Mouse (Mus musculus) CD8-positive naive resting alpha-beta T cell, adult 2 months (primary cell): ENCODE data around the gene Polr1d.

Experiments used
- DNase-seq, 2 experiments: peaks; one replicate each; pipeline ENCODE4 v3.0.0; 2022; ENCODE audit warnings: low read depth in 2 of 2, low spot score in 2 of 2

Polr1d gene

DNA sequence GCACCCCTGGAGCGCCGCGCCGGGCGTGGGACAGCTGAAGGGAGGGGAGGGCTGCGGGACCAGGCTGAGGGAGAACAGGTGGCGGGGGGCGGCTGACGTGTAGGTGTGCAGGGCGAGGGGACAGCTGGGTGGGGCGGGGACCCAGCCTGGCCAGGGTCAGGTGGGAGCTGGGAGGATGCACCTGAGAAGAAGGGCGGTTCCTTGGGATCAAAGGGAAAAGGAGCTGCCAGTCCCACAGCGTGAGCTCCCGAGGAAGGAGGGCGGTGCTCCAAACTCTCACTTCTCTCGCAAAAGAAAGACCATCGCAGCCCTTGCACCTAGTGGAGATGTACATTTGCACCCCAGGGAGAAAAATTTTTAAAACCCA is at the start of gene Polr1d:
TSS of gene Polr1d (plus strand) at position 252 of the 367 bp plus-strand sequence.
- DNase-seq, result no peak

- DNase-seq, result no peak
These were observed 45.6 kb upstream of the Polr1d start for GRCm38 (mm10) chr5:147031281-147031680.

DNA sequence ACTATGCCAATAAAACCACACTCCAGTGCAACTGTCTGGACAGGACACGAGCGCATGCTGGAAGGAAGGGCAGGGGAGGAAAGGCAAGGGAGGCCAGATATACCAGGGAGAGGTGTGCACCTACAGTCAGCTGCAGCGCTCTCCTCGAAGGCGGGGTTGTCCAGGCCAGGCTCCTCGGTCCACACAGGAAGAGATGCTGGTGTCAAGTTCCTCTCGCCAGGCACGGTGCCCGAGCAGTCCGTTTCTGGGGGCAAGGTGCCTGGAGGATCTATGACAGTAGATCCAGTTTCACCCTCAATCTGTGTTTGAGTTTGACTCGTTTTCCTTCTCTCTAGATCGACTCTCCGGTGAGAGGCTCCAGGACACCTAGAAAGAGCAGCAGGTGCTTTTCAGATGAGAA is 43.7 kb upstream of the Polr1d start:
- DNase-seq, result no peak

DNA sequence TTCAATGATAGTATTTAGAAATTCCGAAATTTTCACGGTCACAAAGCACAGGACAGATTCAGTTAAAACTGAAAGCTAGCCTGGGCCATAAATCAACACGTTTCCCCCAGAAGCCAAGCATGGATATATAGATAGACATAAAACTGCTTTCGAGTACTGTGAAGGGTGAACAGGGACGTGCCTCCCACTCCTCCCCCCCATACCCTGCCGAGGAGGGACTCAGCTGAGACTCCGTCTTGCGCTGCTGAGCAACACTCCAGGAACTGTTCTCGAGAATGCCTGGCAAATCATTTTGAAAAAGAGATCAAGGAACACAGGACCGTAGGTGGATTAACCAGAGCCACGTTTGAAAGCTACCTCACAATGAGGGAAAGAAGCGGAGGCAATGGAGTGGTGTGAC is 42.6 kb upstream of the Polr1d start:
- DNase-seq, result no peak

DNA sequence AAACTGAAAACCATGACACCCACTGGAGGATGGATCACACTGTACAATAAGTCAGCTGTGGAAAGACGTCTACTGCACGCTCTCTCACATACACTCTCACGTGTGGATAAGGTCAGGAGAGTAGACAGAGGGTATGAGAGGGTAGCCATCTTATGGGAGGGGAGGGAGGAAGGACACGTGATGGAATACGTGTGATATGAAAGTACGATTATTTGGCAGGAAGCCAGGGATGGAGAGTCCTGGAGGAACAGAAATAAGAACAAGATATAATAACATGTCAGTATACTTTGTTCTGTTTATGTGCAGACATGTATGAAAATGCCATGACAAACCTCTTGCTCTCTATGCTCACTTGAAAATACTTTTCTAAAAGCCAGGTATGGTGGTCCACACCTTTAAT is 41.5 kb upstream of the Polr1d start:
- DNase-seq, result no peak

GRCm38 (mm10) chr5:147036028-147036427 is 40.8 kb upstream of the Polr1d start:
- no peak for DNase-seq

DNA sequence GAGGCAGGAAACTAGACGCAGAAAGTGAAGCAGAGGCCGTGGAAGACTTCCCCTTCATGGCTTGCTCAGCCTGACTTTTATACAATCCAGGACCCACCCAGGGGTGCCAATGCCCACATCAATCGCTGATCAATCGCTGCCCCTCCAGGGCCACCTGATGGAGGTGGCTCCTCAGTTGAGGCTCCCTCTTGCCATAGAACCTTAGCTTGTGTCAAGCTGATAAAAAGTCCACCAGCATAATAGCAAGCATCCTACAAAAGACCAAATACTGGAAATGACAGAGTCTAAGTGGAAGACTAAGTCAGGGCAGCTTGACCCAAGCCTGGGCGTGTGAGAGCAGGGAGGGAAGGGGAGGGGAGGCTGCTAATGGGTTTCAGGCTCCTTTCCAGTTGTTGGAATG is 40.2 kb upstream of the Polr1d start:
- DNase-seq, result no peak

DNA sequence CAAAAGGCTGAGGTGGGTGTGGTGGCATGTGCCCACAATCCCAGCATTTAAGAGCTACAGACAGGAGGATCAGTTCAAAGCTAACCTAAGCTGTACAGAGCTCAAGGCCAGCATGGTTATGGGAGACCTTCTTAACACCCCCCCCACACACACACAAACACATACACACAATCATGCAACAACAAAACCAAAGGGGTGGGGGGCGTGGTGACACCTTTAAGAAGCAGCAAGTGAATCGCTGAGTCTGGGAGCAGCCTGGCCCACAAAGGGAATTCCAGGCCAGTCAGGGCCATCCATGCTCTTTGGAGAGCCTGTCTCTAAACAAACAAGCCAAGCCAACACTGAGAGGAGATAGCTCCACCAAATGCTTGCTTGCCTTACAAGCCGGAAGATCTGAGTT is 39.2 kb upstream of the Polr1d start:
- DNase-seq, result no peak

DNA sequence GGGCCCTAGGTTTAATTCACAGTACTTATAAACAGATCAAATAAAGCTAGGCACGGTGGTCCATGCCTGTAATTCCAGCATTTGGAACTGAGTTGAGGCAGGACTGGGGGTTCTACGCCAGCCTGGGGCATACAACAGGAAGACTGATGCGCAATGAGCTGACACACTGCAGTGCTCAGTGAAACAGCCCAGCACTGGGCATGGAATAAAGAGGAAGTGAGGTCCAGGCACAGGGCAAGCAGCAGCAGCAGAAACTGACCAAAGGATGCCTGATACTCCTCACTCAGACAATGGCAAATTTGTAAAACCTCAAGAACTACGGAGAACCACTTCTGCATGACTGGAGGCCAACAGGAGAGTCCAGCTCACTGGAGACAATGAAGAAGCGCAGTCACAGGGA is 37.5 kb upstream of the Polr1d start:
- no peak for DNase-seq

DNA sequence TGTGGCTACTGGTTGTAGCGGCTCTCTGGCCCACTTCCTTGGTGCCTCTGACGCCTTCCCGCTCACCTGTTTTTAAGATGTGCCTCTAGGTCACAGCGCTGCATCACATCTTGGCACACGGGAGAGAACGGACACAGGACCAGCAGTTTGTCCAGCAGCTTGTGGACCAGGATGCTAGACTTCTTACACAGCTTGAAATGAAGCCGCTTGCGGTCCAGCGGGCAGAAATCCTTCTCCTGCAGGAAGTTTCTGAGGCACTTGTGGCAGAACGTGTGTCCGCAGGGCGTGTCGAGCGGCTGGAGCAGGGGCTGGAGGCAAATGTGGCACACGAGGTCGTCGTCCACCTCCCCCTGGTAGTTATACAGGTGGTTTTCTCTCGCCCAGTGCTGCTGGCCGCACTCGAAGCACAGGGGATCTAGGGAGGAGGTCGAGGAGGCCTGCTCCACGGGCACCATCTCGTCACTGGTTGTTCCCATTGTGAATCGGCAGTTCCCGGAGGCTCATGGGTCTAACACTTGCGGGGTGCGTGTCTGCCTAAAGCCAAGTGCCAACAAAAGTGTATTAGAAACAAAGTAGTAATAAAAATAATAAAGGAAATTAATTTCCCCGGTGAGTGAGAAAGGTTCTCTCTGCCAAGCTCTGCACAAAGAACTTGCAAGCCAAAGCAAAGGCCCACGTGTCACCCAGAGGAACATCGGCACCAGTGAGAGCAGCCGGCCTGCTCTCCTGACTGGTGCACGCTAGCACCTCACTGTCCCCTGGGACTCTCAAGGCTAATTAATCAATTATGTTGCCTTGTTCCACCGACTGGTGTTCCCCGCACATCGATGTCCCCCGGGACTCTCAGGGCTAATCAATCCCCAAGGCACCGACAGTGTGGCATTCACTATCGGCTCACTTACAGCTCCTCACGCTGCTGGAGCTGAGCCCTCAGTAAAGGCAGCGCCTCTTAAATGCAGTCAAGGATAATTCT is 34.6 kb upstream of the Polr1d start:
- no peak for DNase-seq

DNA sequence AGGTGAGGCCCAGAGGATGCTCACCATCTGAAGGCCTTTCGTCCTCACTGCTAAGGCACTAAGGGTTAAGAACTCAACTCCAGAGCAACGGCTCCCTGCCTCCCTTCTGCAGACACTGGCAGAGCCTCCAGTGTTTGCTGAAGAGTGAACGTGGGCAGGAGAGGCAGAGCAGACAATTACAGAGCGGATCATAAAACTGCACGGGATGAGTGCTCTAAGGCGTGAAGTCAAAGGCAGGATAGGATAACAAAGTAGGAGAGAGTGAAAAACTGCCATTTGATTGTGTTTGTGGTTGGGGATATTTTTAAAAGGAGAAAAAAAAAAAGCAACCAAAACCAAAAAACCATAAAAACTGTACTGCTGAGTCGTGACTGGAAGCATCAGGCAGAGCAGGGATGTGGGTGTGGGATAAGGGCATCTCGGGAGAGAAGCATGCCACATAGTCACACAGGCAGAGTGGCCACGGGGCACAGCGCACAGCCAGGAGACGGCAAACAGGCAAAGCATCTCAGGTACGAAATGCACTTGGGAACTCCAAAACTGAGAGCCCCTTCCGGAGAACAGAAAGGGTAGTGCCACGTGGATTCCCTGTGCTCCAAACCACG is 33.5 kb upstream of the Polr1d start:
- DNase-seq, result no peak

DNA sequence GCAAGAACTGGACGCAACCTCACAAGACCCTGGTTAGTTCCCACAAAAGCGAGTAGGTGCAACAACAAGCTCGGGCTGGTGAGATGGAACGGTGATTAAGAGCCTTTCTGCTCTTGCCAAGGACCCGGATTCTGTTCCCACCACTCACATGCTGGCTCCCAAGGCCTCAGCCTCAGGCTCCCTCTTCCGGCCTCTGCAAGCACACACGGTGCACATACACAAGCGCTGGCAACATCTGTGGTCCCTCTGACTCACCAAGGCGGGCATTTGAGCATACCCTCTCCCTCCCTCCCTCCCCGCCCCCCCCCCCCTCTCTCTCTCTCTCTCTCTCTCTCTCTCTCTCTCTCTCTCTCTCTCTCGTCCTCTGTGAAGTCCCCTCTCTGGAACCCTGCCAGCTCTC is 31.5 kb upstream of the Polr1d start:
- DNase-seq, result no peak

DNA sequence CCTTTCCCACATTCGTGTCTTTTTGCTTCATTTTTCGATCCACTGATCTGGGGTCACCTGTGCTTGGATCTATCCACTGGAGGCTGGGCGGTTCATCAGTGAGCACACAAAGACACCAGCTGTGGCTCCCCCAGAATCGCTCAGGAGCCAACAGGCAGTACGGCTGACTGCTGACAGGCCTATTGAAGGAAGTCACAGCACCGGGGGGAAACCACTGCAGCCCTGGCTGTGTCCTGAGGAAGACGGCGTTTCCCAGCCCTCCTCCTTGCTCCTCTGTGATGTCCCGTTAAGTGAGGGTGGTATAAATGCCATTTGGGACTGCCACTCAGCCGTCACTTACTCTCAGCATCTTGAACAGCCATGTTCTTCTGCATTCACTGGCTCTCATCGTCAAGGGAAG is 30.9 kb upstream of the Polr1d start:
- no peak for DNase-seq

DNA sequence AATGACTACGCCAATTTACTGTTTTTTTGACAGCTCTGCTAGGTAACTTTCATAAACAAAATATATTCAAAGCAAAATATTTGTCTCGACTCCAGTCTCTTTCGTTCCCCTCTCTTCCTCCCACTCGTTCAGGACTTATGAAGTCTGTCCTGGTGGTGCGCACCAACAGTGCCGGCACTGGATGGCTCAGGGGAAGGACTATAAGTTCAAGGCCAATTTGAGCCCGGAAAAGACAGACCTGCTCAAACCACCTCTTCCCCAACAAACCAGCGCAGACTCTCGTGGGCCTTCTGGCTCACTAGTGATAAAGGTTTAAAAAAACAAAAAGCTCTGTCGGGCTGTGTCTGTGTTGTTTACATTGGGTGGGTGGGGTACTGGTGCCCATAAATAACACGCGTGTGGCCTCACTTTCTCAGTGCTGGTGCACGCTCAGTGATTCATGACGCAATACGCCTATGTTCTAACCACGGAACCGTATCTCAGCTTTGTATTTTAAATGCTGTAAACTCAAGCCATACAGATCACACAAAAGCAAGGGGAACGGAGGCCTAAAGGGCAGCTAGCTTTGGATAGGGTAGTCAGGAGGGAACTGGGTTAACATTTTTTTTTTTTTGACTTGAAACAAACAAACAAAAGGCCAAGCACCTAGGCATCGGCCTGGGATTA is 27.2 kb upstream of the Polr1d start:
- no peak for DNase-seq

DNA sequence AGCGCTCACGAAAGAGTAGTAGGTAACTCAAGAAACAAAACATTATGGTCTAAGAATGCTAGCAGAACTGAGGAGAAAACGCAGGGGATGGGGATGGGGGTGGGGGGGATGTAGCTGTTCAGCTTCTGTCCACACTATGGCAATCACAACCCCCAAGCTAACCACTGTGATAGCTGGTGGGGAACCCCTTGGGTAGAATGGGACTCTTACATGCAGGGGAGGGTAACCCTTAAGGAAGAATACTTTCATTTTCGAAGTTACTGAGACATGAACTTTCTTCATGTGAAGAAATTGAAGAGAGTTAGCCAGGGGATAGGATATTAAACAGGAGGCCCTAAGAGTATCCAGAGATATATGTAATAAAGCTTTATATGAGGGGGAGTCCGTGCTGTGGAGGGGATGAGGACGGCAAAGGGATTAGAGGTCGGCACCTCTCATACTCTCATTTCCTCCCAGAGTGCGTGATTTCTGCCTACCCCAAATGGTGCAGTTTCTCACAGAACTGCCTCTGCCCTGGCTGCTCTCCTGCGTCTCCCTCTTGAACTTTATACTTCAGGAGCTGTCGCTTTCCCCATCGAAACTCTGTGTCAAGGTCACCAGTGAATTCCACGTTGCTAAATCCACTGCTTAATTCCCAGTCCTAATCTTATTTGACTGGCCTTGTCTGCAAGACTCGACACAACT is 25.9 kb upstream of the Polr1d start:
- DNase-seq, result no peak

DNA sequence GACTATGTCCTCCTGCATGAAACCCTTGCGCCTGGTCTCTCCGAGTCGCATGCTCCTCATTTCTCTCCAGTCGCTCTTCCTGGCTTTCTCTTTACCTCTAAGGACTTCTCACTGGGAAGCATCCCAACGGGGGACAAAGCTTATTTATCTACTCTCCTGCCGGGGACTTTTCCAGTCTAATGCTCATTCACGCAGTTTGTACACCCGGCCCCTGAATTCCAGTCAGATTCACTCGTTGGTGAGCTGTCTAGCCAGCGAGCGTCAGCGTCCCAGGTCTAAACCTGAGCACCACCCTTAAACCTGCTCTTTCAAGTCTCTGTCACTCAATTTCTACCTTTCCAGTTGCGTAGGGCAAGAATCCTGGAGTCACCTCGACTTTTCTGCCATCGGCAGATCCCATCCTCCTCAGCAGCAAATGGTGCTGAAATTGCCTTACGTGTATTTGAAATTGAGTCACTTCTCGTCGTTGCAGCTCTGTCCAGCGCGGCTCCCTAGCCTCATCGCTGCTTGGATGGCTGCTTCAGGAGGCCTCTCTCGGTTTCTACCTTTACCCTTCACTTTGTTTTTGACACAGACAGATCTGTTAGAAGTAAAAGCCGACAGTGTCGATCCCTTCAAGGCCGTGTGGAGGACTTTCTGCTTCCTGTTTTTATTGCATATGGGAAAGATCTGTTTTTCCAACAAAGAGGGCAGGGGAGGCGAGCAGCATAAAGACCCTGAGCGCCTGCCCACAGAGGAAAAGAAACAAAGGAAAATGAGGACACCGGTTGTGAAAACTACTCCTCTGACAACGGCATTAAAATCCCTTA is 25.1 kb upstream of the Polr1d start:
- no peak for DNase-seq

GRCm38 (mm10) chr5:147052309-147052558 is 24.6 kb upstream of the Polr1d start:
- DNase-seq, result no peak

DNA sequence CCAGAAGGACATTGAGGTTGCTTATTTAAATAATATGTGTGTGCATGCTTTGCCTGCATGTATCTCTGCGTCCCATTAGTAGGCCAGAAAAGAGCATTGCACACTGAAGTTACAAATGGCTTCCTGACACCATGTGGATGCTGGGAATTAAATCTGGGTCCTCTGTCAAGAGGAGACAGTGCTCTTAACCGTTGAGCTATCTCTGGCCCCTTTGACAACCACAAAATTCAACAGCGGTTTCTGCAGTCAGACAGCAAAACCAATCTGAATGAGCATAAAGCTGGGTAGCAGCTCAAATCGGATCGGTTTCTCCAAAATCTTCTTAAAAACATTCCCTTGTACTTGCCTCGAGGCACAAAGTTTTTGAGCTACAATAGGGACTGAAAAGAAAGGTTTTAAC is 23.8 kb upstream of the Polr1d start:
- no peak for DNase-seq

- DNase-seq, result no peak
These were observed 23.4 kb upstream of the Polr1d start for GRCm38 (mm10) chr5:147053481-147053880.

- no peak for DNase-seq
These were observed 22.5 kb upstream of the Polr1d start for GRCm38 (mm10) chr5:147054328-147054727.

DNA sequence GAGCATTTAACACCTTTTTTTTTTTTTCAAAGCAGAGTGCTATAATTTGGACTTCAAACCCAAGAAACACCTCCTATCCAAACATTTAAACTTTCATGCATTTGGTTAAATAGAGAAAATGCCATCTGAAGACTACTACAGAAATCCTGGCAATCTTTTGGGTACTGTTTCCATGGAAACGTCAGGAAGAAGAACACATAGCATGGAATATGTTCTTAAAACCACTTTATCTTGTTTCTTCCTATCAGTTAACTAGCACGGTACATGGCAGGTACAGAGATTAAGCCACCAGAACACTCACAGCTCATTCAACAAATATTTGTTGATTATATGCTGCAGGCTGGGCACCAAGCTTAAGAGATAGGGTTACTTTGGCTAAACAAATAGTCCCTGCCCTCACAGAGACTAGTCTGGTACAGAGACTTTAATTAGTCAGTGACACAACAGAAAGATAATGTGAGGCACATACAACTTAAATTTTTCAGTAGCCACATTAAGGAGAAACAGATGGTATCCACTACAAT is 22.0 kb upstream of the Polr1d start:
- DNase-seq, result no peak
